Mouse (Mus musculus) lung, adult 2 months (tissue): ENCODE measurements around the gene Nkain2. TPM values are rescaled to one million over a fixed set of nuclear protein-coding genes. Genes with fewer than 3 reads are reported as not detected.
"Not testable (repeated sequence)": the region's sequence is repeated elsewhere in the genome, so short reads cannot be mapped to it uniquely, and the experiment has no call there.

Source experiments
- DNase-seq: peaks from one replicate; pipeline ENCODE4 v3.0.0; 2022
- H3K4me1 ChIP-seq: fragments of 200-500 bp; 2 replicates; pipeline ENCODE4 v1.6.1; 2011; ENCODE audit warnings: low read length; ENCODE audit not compliant: control insufficient read depth, insufficient read depth
- H3K4me3 ChIP-seq: fragments of 200-500 bp; replicated peaks from 2 replicates; pipeline ENCODE3; 2011; ENCODE audit warnings: low read depth, mild to moderate bottlenecking, control low read depth, low read length; ENCODE audit errors: extremely low read depth
- CTCF ChIP-seq: fragments of 200-500 bp; IDR thresholded peaks from 2 replicates; pipeline ENCODE4 v1.5.1; 2011; ENCODE audit warnings: mild to moderate bottlenecking, low read length, control low read depth; ENCODE audit not compliant: insufficient read depth
- POLR2A ChIP-seq: fragments of 200-500 bp; IDR thresholded peaks from 2 replicates; pipeline ENCODE4 v1.6.1; 2011; ENCODE audit warnings: low read depth, mild to moderate bottlenecking, control low read depth, low read length, borderline replicate concordance; ENCODE audit errors: extremely low read depth
- WGBS: fragments of 180-500 bp; shearing (Covaris S2); methylation state at CpG from one replicate; pipeline ENCODE4 v1.1.7; 2018; 5-methylcytosine and 5-hydroxymethylcytosine counted together
- polyA plus RNA-seq: library from polyadenylated mRNA; depleted of rRNA; stranded (reverse); fragments of >200 nt; gene quantifications from 2 replicates; pipeline ENCODE4 v1.2.3, GENCODE M21; 2012

Gene Nkain2
- polyA plus RNA-seq, 1 experiment: 0.05 TPM

GRCm38 (mm10) chr10:32782732-32783359, 107.4 kb downstream of the Nkain2 start:
- no peak for TF ChIP-seq POLR2A
- no peak for TF ChIP-seq CTCF
- no peak for DNase-seq
- WGBS: 83% methylated on average over 3 of the region's 3 CpGs
- no peak overlapping the region for H3K4me3 ChIP-seq
- H3K4me1 ChIP-seq: no peaks in the 10 kb centered on the region

- H3K4me3 ChIP-seq: no peak overlapping the region
- TF ChIP-seq POLR2A (no peak), CTCF (no peak)
- no peaks in the 10 kb centered on the region for H3K4me1 ChIP-seq
- WGBS: 69% methylated on average over 2 of the region's 2 CpGs
- no peak for DNase-seq
Measured at GRCm38 (mm10) chr10:32738989-32739388, 151.3 kb downstream of the Nkain2 start.

- not testable (repeated sequence) for H3K4me1 ChIP-seq, DNase-seq, H3K4me3 ChIP-seq
- WGBS: 44% methylated on average over 1 of the region's 1 CpGs
Measured at GRCm38 (mm10) chr10:32706579-32706978, 183.7 kb downstream of the Nkain2 start.

GRCm38 (mm10) chr10:32696661-32697060, 193.6 kb downstream of the Nkain2 start:
- TF ChIP-seq CTCF (no peak), POLR2A (no peak)
- WGBS: 79% methylated on average over 2 of the region's 2 CpGs
- DNase-seq: no peak
- Histone ChIP-seq H3K4me3 (no peak overlapping the region), H3K4me1 (no peaks in the 10 kb centered on the region)

GRCm38 (mm10) chr10:32684548-32684947, 205.7 kb downstream of the Nkain2 start:
- no peak for DNase-seq
- no peak for TF ChIP-seq CTCF
- TF ChIP-seq POLR2A: no peak

GRCm38 (mm10) chr10:32640256-32640655, 250.0 kb downstream of the Nkain2 start:
- no peak for TF ChIP-seq CTCF
- no peak for TF ChIP-seq POLR2A
- no peak for DNase-seq
- Histone ChIP-seq H3K4me3 (no peak overlapping the region), H3K4me1 (no peaks in the 10 kb centered on the region)
- WGBS: 68% methylated on average over 3 of the region's 3 CpGs

More at GRCm38 (mm10) chr10:32684548-32684947, 205.7 kb downstream of the Nkain2 start:
- H3K4me1 ChIP-seq: no peaks in the 10 kb centered on the region
- no peak overlapping the region for H3K4me3 ChIP-seq

- DNase-seq: no peak
- Histone ChIP-seq H3K4me1 (no peaks in the 10 kb centered on the region), H3K4me3 (no peak overlapping the region)
- TF ChIP-seq CTCF (no peak), POLR2A (no peak)
Measured at GRCm38 (mm10) chr10:32639173-32639572, 251.1 kb downstream of the Nkain2 start.

- Histone ChIP-seq H3K4me3 (no peak overlapping the region), H3K4me1 (no peaks in the 10 kb centered on the region)
- no peak for DNase-seq
- no peak for TF ChIP-seq POLR2A
- no peak for TF ChIP-seq CTCF
- WGBS: 99% methylated on average over 2 of the region's 2 CpGs
Measured at GRCm38 (mm10) chr10:32631043-32631442, 259.2 kb downstream of the Nkain2 start.

- no peak for TF ChIP-seq POLR2A
- no peak for TF ChIP-seq CTCF
- no peak for DNase-seq
- Histone ChIP-seq H3K4me1 (no peaks in the 10 kb centered on the region), H3K4me3 (no peak overlapping the region)
Measured at GRCm38 (mm10) chr10:32604448-32604847, 285.8 kb downstream of the Nkain2 start.

- no peaks in the 10 kb centered on the region for H3K4me1 ChIP-seq
- 74% methylated on average over 4 of the region's 4 CpGs for WGBS
- no peak overlapping the region for H3K4me3 ChIP-seq
- DNase-seq: no peak
- TF ChIP-seq CTCF (no peak), POLR2A (no peak)
Measured at GRCm38 (mm10) chr10:32602798-32603197, 287.5 kb downstream of the Nkain2 start.
